Mouse (Mus musculus) kidney, adult 2 months (tissue): Measurements from ENCODE around the gene Id1.

ENCODE experiments used
- CTCF ChIP-seq: fragments of 200-500 bp; conservative IDR thresholded peaks from 2 replicates; pipeline ENCODE4 v1.5.1; 2011; ENCODE audit warnings: low read depth, mild to moderate bottlenecking, control low read depth, low read length, moderate library complexity, mixed read lengths; ENCODE audit not compliant: insufficient read depth, insufficient read length
- POLR2A ChIP-seq: fragments of 200-500 bp; IDR thresholded peaks from one replicate; pipeline ENCODE4 v1.6.1; 2011; ENCODE audit warnings: low read depth, low read length, control low read depth

DNA sequence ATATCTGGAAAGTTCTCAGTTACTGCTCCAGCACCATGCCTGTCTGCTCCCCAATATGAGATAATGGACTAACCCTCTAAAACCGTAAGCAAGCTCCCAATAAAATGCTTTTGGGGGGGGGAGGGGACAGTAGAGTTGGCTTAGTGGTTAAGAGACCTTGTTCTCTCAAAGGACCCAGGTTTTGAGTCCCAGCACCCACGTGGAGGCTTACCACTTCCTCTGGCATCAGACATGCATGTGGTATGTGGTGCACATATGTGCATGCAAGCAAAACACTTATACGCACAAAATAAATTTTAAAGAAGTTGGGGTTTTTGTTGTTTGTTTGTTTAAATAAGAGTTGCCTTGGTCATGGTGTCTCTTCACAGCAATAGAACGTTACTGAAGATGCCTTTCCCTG, 39.3 kb downstream of the Id1 start:
- no peak for TF ChIP-seq POLR2A
- TF ChIP-seq CTCF, result no peak
